ENCODE assay signal across 23 mouse cellular contexts in the genomic region with DNA sequence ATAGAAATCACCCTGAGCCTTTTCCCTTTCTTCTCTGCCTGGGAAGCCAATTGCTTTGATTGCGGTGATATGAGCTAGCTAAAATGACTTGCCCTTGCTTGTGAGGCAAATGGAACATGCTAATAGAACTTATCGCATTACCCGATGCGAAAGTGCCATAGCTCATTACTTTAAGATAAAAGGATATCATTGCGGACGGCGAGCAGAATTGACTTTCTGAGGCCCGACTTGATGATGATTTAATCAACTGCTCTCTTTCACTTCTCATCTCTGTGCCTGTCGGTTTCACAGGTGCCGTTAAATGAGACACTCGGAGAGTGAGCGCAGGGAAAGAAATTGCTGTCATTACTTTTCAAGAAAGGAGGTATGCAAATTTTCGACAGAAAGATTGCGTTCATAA.
A peak's percentile ranks its signal among the peaks of the same experiment; 100 is the strongest.
DNase-seq lines count a peak whose midpoint lies in the region; ATAC-seq and TF ChIP-seq lines count a peak whose summit lies in the region.
"Had no signal": no experiment of that assay in that cellular context is flagged by ENCODE, and none has a peak within 500 bp of the region (broad histone marks: within the 10 kb centered on the region; RNA-seq: fewer than 3 reads in every experiment).

No protein-coding gene starts in this region.

- H3K36me3 ChIP-seq in forebrain, embryonic 14.5 days (ENCODE audit: control insufficient read depth, insufficient read depth, low read length): no peaks in the 10 kb centered on the region
- H3K36me3 ChIP-seq in forebrain, embryonic 10.5 days (replicated peaks): no peaks in the 10 kb centered on the region
- no peaks in the 10 kb centered on the region for H3K36me3 ChIP-seq in hindbrain, embryonic 14.5 days (replicated peaks; ENCODE audit: control insufficient read depth, insufficient read depth)
- H3K36me3 ChIP-seq in midbrain, postnatal 0 days (ENCODE audit: insufficient read depth, low read length): no peaks in the 10 kb centered on the region
- no peaks in the 10 kb centered on the region for H3K36me3 ChIP-seq in stomach, postnatal 0 days (ENCODE audit: control insufficient read depth, insufficient read depth, low read length)
- H3K36me3 ChIP-seq: embryonic facial prominence, embryonic 15.5 days; heart, embryonic 13.5 days; limb, embryonic 12.5 days; midbrain, embryonic 12.5 days had no signal

- 0 out of 2 replicates have a peak overlapping the region, but pooled peaks have one; percentile 4 for H3K27ac ChIP-seq in forebrain, embryonic 14.5 days (ENCODE audit: low read depth, low read length)
- no peak overlapping the region for H3K27ac ChIP-seq in forebrain, embryonic 10.5 days
- peak overlapping the region; percentile 60 for H3K27ac ChIP-seq in hindbrain, embryonic 14.5 days
- H3K27ac ChIP-seq in midbrain, postnatal 0 days (ENCODE audit: low read depth, low read length): no peak overlapping the region
- no peak overlapping the region for H3K27ac ChIP-seq in stomach, postnatal 0 days (replicated peaks)
- H3K27ac ChIP-seq: embryonic facial prominence, embryonic 15.5 days; heart, adult 2 months; heart, embryonic 13.5 days; kidney, postnatal 0 days; limb, embryonic 12.5 days; midbrain, embryonic 12.5 days had no signal

- no peaks in the 10 kb centered on the region for H3K9me3 ChIP-seq in forebrain, embryonic 14.5 days (replicated peaks; ENCODE audit: control insufficient read depth, low read length)
- no peaks in the 10 kb centered on the region for H3K9me3 ChIP-seq in forebrain, embryonic 10.5 days
- H3K9me3 ChIP-seq in hindbrain, embryonic 14.5 days (ENCODE audit: control insufficient read depth, low read length): no peaks in the 10 kb centered on the region
- no peaks in the 10 kb centered on the region for H3K9me3 ChIP-seq in midbrain, postnatal 0 days (ENCODE audit: low read length)
- no peaks in the 10 kb centered on the region for H3K9me3 ChIP-seq in stomach, postnatal 0 days (ENCODE audit: control insufficient read depth, low read length)
- H3K9me3 ChIP-seq: embryonic facial prominence, embryonic 15.5 days; heart, embryonic 13.5 days; limb, embryonic 12.5 days; midbrain, embryonic 12.5 days had no signal

- TF ChIP-seq EP300 in stomach, postnatal 0 days (optimal IDR thresholded peaks at IDR 0.05): no peak

- DNase-seq in forebrain, embryonic 14.5 days (ENCODE audit: low spot score): peak; percentile 54
- DNase-seq in forebrain, embryonic 10.5 days (ENCODE audit: extremely low spot score, low spot score): no peak
- DNase-seq in MN1 (ENCODE audit: low spot score): peak; percentile 25
- no peak for DNase-seq in hindbrain, embryonic 14.5 days (ENCODE audit: low spot score)
- peak; percentile 55 for DNase-seq in midbrain, postnatal 0 days (ENCODE audit: low spot score)
- DNase-seq in layer of hippocampus, postnatal 14 days (ENCODE audit: low spot score in 2 of 2): no peak
- no peak for DNase-seq in stomach, postnatal 0 days (ENCODE audit: low spot score)
- DNase-seq: adrenal gland, postnatal 25 days; cerebellum, adult 9-11 months; gastrocnemius, postnatal 36 days; heart, adult 2 months; kidney, adult 2 months; liver, postnatal 0 days; right cerebral cortex, postnatal 14 days had no signal

- no peaks in the 10 kb centered on the region for H3K27me3 ChIP-seq in forebrain, embryonic 14.5 days (replicated peaks; ENCODE audit: control insufficient read depth, insufficient read depth, low read length)
- H3K27me3 ChIP-seq in forebrain, embryonic 10.5 days (ENCODE audit: poor library complexity, severe bottlenecking): peaks cover 26% of the 10 kb centered on the region
- H3K27me3 ChIP-seq in hindbrain, embryonic 14.5 days (ENCODE audit: control insufficient read depth, insufficient read depth, low read length): no peaks in the 10 kb centered on the region
- no peaks in the 10 kb centered on the region for H3K27me3 ChIP-seq in midbrain, postnatal 0 days (ENCODE audit: insufficient read depth, low read length)
- H3K27me3 ChIP-seq in stomach, postnatal 0 days (ENCODE audit: control insufficient read depth, insufficient read depth, low read length): no peaks in the 10 kb centered on the region
- H3K27me3 ChIP-seq: embryonic facial prominence, embryonic 15.5 days; heart, embryonic 13.5 days; limb, embryonic 12.5 days; midbrain, embryonic 12.5 days had no signal

- ATAC-seq in forebrain, embryonic 14.5 days: no peak
- ATAC-seq in hindbrain, embryonic 14.5 days (ENCODE audit: low FRiP score): no peak
- no peak for ATAC-seq in midbrain, postnatal 0 days (ENCODE audit: low FRiP score)
- ATAC-seq in stomach, postnatal 0 days (ENCODE audit: low FRiP score, low TSS enrichment): no peak
- ATAC-seq: CD4-positive, CD25-positive, alpha-beta regulatory T cell, adult 4 months; inflammation-experienced regulatory T-cells, adult 6 months; liver, postnatal 0 days; lung, postnatal 0 days had no signal

- no peak overlapping the region for H3K4me3 ChIP-seq in forebrain, embryonic 14.5 days (ENCODE audit: low read depth, low read length)
- H3K4me3 ChIP-seq in forebrain, embryonic 10.5 days: no peak overlapping the region
- H3K4me3 ChIP-seq in hindbrain, embryonic 14.5 days (replicated peaks; ENCODE audit: low read length): no peak overlapping the region
- no peak overlapping the region for H3K4me3 ChIP-seq in midbrain, postnatal 0 days (ENCODE audit: low read depth, low read length)
- no peak overlapping the region for H3K4me3 ChIP-seq in stomach, postnatal 0 days (ENCODE audit: low read depth, low read length)
- H3K4me3 ChIP-seq: embryonic facial prominence, embryonic 15.5 days; heart, adult 2 months; heart, embryonic 13.5 days; limb, embryonic 12.5 days; midbrain, embryonic 12.5 days had no signal

- H3K4me2 ChIP-seq in forebrain, embryonic 14.5 days (ENCODE audit: low read length): no peak overlapping the region
- no peak overlapping the region for H3K4me2 ChIP-seq in hindbrain, embryonic 14.5 days (replicated peaks)
- no peak overlapping the region for H3K4me2 ChIP-seq in midbrain, postnatal 0 days (ENCODE audit: low read depth, low read length, poor library complexity, severe bottlenecking)
- no peak overlapping the region for H3K4me2 ChIP-seq in stomach, postnatal 0 days (replicated peaks; ENCODE audit: low read depth)
- H3K4me2 ChIP-seq: embryonic facial prominence, embryonic 15.5 days; heart, embryonic 13.5 days; limb, embryonic 12.5 days; liver, embryonic 11.5 days; midbrain, embryonic 12.5 days had no signal

- WGBS in forebrain, embryonic 14.5 days: 75% methylated on average over 14 of the region's 14 CpGs
- WGBS in forebrain, embryonic 10.5 days: 96% methylated on average over 14 of the region's 14 CpGs
- WGBS in hindbrain, embryonic 14.5 days: 58% methylated on average over 14 of the region's 14 CpGs
- WGBS in midbrain, postnatal 0 days: 54% methylated on average over 14 of the region's 14 CpGs
- WGBS in stomach, postnatal 0 days: 88% methylated on average over 14 of the region's 14 CpGs

- no peak overlapping the region for H3K9ac ChIP-seq in forebrain, embryonic 14.5 days (ENCODE audit: low read length)
- no peak overlapping the region for H3K9ac ChIP-seq in hindbrain, embryonic 14.5 days
- H3K9ac ChIP-seq in midbrain, postnatal 0 days (replicated peaks; ENCODE audit: low read length, poor library complexity, severe bottlenecking): no peak overlapping the region
- no peak overlapping the region for H3K9ac ChIP-seq in stomach, postnatal 0 days (ENCODE audit: low read length)
- H3K9ac ChIP-seq: embryonic facial prominence, embryonic 15.5 days; heart, embryonic 13.5 days; limb, embryonic 12.5 days; liver, postnatal 0 days; midbrain, embryonic 12.5 days had no signal

- no peak for TF ChIP-seq CTCF in midbrain, postnatal 0 days (IDR thresholded peaks at IDR 0.05)
- no peak for TF ChIP-seq CTCF in stomach, postnatal 0 days (IDR thresholded peaks at IDR 0.05; ENCODE audit: low read depth)

- peaks cover 23% of the 10 kb centered on the region for H3K4me1 ChIP-seq in forebrain, embryonic 14.5 days (ENCODE audit: control insufficient read depth, insufficient read depth, low read length)
- peaks cover 28% of the 10 kb centered on the region for H3K4me1 ChIP-seq in forebrain, embryonic 10.5 days
- H3K4me1 ChIP-seq in hindbrain, embryonic 14.5 days (replicated peaks; ENCODE audit: control insufficient read depth, insufficient read depth, low read length): peaks cover 37% of the 10 kb centered on the region
- H3K4me1 ChIP-seq in midbrain, postnatal 0 days (ENCODE audit: insufficient read depth, low read length): no peaks in the 10 kb centered on the region
- no peaks in the 10 kb centered on the region for H3K4me1 ChIP-seq in stomach, postnatal 0 days (replicated peaks; ENCODE audit: control insufficient read depth, insufficient read depth)

Comparison
In these comparisons a context has a peak if more than half of its experiments do, and no peak if none do; other contexts are left out.
1. DNase-seq: peak in forebrain, embryonic 14.5 days (single experiment), MN1 (single experiment) and midbrain, postnatal 0 days (single experiment); none in forebrain, embryonic 10.5 days (single experiment), hindbrain, embryonic 14.5 days (single experiment), layer of hippocampus, postnatal 14 days (0 of 2) and stomach, postnatal 0 days (single experiment).
2. H3K27ac ChIP-seq: peak in forebrain, embryonic 14.5 days (single experiment) and hindbrain, embryonic 14.5 days (single experiment); none in forebrain, embryonic 10.5 days (single experiment), midbrain, postnatal 0 days (single experiment) and stomach, postnatal 0 days (single experiment).